Mouse (Mus musculus) ES-E14 (cell line): Measurements from ENCODE around the gene Cxcl5. TPM values are rescaled to one million over a fixed set of nuclear protein-coding genes. Genes with fewer than 3 reads are reported as not detected.
A peak's percentile ranks its signal among the peaks of the same experiment; 100 is the strongest.

Source experiments
- DNase-seq: peaks from one replicate; pipeline ENCODE4 v3.0.0-alpha.2; 2013; ENCODE audit warnings: low read depth, low spot score
- H3K27ac ChIP-seq: 2 replicates; pipeline ENCODE4 v1.5.1; 2012; ENCODE audit warnings: low read depth, mild to moderate bottlenecking, low read length, moderate library complexity, mixed read lengths; ENCODE audit not compliant: poor library complexity, insufficient read depth, severe bottlenecking
- H3K36me3 ChIP-seq: 2 replicates; pipeline ENCODE4 v1.6.1; 2012; ENCODE audit warnings: mild to moderate bottlenecking, low read length, moderate library complexity, mixed read lengths; ENCODE audit not compliant: control insufficient read depth, poor library complexity, insufficient read depth, severe bottlenecking
- H3K4me1 ChIP-seq, 2 experiments: fragments of 150-350 bp in 1 of 2; sonication (generic) in 1 of 2; 2 replicates each; pipeline ENCODE4 v1.6.1; 2012; ENCODE audit warnings: low read length in 2 of 2, mild to moderate bottlenecking in 1 of 2, mixed read lengths in 1 of 2; ENCODE audit not compliant: control insufficient read depth in 2 of 2, insufficient read depth in 2 of 2, poor library complexity in 1 of 2
- H3K4me3 ChIP-seq, 2 experiments: fragments of 150-350 bp in 1 of 2; sonication (generic) in 1 of 2; 2 replicates each; pipeline ENCODE4 v1.5.1; 2012; ENCODE audit warnings: low read length in 2 of 2, low read depth in 1 of 2, mild to moderate bottlenecking in 1 of 2, mixed read lengths in 1 of 2; ENCODE audit not compliant: insufficient read depth in 1 of 2, poor library complexity in 1 of 2, severe bottlenecking in 1 of 2
- H3K9ac ChIP-seq: 2 replicates; pipeline ENCODE4 v1.6.1; 2012; ENCODE audit warnings: low read depth, mild to moderate bottlenecking, low read length, mixed read lengths; ENCODE audit not compliant: poor library complexity, insufficient read depth, severe bottlenecking
- H3K9me3 ChIP-seq: fragments of 150-350 bp; sonication (generic); 2 replicates; pipeline ENCODE4 v1.6.1; 2012; ENCODE audit warnings: low read depth, mild to moderate bottlenecking, low read length; ENCODE audit not compliant: control insufficient read depth, insufficient read depth
- CHD2 ChIP-seq: IDR thresholded peaks from 2 replicates; pipeline ENCODE4 v1.6.1; 2014; ENCODE audit warnings: mild to moderate bottlenecking, low read depth, low read length, inconsistent platforms
- HCFC1 ChIP-seq: IDR thresholded peaks from 2 replicates; pipeline ENCODE4 v1.6.1; 2012; ENCODE audit warnings: low read length, inconsistent platforms, borderline replicate concordance; ENCODE audit not compliant: insufficient read depth
- MAFK ChIP-seq: IDR thresholded peaks from 2 replicates; pipeline ENCODE4 v1.6.1; 2014; ENCODE audit warnings: mild to moderate bottlenecking, low read depth, low read length, inconsistent platforms; ENCODE audit not compliant: insufficient read depth
- ZC3H11A ChIP-seq: IDR thresholded peaks from 2 replicates; pipeline ENCODE4 v1.6.1; 2012; ENCODE audit warnings: low read depth, mild to moderate bottlenecking, inconsistent platforms, low read length, borderline replicate concordance
- ZNF384 ChIP-seq: IDR thresholded peaks from 2 replicates; pipeline ENCODE4 v1.6.1; 2012; ENCODE audit warnings: low read depth, low read length, inconsistent platforms
- in situ Hi-C, 2 experiments: fragments of 600-800 bp; cut with MboI; formaldehyde crosslinking; loops; one replicate each; pipeline ENCODE4 v1.15.1; 2025; ENCODE audit warnings: low sequenced_read_pairs in 2 of 2, inconsistent platforms in 1 of 2; ENCODE audit not compliant: unreplicated experiment in 2 of 2
- total RNA-seq: library from RNA; depleted of rRNA; stranded (reverse); fragments of 300-350 nt; gene quantifications from 2 replicates; pipeline ENCODE4 v1.2.3, GENCODE M21; 2012

Cxcl5 gene
- total RNA-seq, 1 experiment = 0.18 TPM

DNA sequence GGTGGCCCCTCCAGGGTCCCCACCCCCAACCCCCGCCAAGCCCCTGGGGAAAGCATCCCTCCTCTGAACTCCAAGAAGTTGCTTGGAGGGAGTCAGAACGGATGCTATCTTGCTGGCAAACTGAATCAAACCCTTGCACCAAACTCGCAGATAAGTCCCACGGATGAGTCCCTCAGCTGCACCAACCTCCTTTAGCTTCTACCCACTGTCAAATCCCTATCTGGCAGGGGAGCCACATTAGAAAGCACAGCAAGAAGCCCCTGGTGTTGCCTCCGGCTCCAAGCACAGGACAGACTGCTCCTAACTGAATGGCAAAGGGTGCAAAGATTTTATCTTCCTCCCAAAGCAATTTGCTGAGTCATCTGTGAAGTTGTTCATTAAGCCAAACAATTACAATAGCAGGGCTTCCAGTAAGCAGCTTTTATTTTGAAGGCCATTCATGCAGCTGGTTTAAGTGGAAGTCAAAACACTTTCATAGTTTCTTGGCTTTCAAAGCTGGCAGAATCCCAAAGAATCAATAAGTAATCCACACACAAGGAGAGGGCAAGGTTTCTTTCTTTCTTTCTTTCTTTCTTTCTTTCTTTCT, 1.0 kb upstream of the Cxcl5 start:
- DNase-seq = no peak
- Histone ChIP-seq H3K36me3 (no peaks in the 10 kb centered on the region), H3K4me3 (no peak overlapping the region), H3K4me1 (peaks cover 0 to 5% of the 10 kb centered on the region in 2 experiments; a peak in 1 of 4 replicates), H3K27ac (no peak overlapping the region), H3K9ac (no peak overlapping the region), H3K9me3 (no peaks in the 10 kb centered on the region)
- TF ChIP-seq MAFK (peak; percentile 74), ZC3H11A (no peak)
- in situ Hi-C loops = no loop called here

DNA sequence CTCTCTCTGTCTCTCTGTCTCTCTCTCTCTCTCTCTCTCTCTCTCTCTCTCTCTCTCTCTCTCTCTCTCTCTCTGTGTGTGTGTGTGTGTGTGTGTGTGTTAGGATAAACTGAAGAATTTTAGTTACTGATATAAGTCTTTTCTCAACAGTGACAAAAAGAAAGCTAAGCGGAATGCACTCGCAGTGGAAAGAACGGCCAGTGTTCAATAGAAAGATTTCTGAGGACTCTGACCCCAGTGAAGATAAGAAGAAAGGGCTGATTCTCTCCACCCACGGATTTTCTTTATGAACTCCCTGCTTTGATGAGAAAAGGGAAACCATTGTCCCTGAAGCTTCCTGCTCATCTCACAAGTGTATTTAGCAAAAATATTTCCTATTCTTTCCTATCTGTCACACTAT, 1.1 kb downstream of the Cxcl5 start:
- TF ChIP-seq CHD2 (no peak), ZC3H11A (no peak), HCFC1 (no peak), ZNF384 (no peak), MAFK (no peak)
- H3K36me3 ChIP-seq = no peaks in the 10 kb centered on the region
- DNase-seq = no peak
- H3K4me3 ChIP-seq = no peak overlapping the region
- peaks cover 0 to 5% of the 10 kb centered on the region in 2 experiments; a peak in 1 of 4 replicates for H3K4me1 ChIP-seq
- H3K9me3 ChIP-seq = no peaks in the 10 kb centered on the region
- in situ Hi-C loops = no loop called here
- H3K27ac ChIP-seq = no peak overlapping the region
- no peak overlapping the region for H3K9ac ChIP-seq

DNA sequence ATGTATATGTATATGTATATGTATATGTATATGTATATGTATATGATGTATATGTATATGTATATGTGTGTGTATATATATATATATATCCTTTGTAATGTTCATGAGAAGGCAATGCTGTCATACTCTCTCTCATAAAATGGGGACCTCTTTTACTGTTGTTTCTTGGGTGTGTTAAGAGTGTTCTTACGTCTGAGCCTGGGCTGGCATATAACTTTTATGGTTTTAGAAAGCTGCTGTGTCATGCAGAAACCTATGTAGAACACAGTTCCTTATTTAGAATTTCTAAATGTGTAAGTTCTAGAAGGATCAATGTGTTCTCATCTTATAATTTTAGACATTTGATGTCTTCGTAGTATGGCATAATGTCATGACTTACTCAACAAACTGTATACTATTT, 1.7 kb downstream of the Cxcl5 start:
- in situ Hi-C loops = no loop called here
- Histone ChIP-seq H3K4me1 (peaks cover 0 to 5% of the 10 kb centered on the region in 2 experiments; a peak in 1 of 4 replicates), H3K36me3 (no peaks in the 10 kb centered on the region), H3K9ac (no peak overlapping the region), H3K9me3 (no peaks in the 10 kb centered on the region), H3K27ac (no peak overlapping the region), H3K4me3 (no peak overlapping the region)
- no peak for DNase-seq
- TF ChIP-seq CHD2 (no peak), MAFK (no peak), ZC3H11A (no peak), ZNF384 (no peak), HCFC1 (no peak)

DNA sequence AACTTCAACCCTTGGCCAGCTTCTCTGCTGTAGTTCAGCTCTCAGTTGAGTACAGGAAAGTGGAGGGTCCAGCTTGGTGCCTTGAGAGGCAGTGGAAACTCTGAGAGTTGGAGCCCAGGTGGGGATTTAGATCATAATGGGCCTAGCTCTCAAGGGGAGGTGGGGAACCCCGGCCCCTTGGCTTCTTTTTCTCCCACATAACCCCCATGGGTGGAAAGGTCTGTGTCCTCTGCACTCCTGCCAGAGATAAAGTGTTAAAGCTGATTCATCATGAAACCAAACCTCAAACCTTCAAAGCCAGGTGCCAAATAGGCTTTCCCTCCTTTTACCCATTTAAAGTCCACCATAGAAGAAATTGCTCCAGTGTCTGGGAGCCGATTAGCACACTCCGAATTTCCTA, 2.7 kb downstream of the Cxcl5 start:
- in situ Hi-C loops = no loop called here
- H3K36me3 ChIP-seq = no peaks in the 10 kb centered on the region
- H3K9me3 ChIP-seq = no peaks in the 10 kb centered on the region
- no peak overlapping the region for H3K4me3 ChIP-seq
- TF ChIP-seq ZNF384 (no peak), HCFC1 (no peak), CHD2 (no peak), ZC3H11A (no peak), MAFK (no peak)
- H3K27ac ChIP-seq = no peak overlapping the region
- DNase-seq = no peak
- peaks cover 0 to 5% of the 10 kb centered on the region in 2 experiments; a peak in 1 of 4 replicates for H3K4me1 ChIP-seq
- no peak overlapping the region for H3K9ac ChIP-seq
